Mouse (Mus musculus): ENCODE results near the gene Aqp12.

- TF ChIP-seq HCFC1 (IDR thresholded peaks at IDR 0.05; ENCODE audit: borderline replicate concordance, insufficient read depth, low read length) = no peak
- TF ChIP-seq ZNF384 (IDR thresholded peaks at IDR 0.05; ENCODE audit: low read depth, low read length) = no peak
- no peak for TF ChIP-seq MAFK (IDR thresholded peaks at IDR 0.05; ENCODE audit: insufficient read depth, low read depth, low read length)
- no peak for TF ChIP-seq ZC3H11A (IDR thresholded peaks at IDR 0.05; ENCODE audit: borderline replicate concordance, low read depth, low read length)
These were observed 23.9 kb downstream of the Aqp12 start for GRCm38 (mm10) chr1:93030060-93030459.
